Mouse (Mus musculus) midbrain, postnatal 0 days (tissue): ENCODE results near the gene Ahcyl1. TPM values are rescaled to one million over a fixed set of nuclear protein-coding genes. Genes with fewer than 3 reads are reported as not detected.

Source experiments
- ATAC-seq: fragments of 200-750 bp; cut with Nextera tagmentation; 2 replicates; pipeline ENCODE4 v1.8.0; 2017; ENCODE audit warnings: moderate number of reproducible peaks, mild to moderate bottlenecking, moderate TSS enrichment, moderate library complexity; ENCODE audit not compliant: low FRiP score
- DNase-seq: peaks from one replicate; pipeline ENCODE4 v3.0.0-alpha.2; 2015; ENCODE audit warnings: low spot score
- H3K27ac ChIP-seq: fragments of 300-500 bp; sonication (generic); 2 replicates; pipeline ENCODE4 v1.5.1; 2014; ENCODE audit warnings: low read depth, mild to moderate bottlenecking, low read length, mixed read lengths
- H3K27me3 ChIP-seq: fragments of 300-500 bp; sonication (generic); 2 replicates; pipeline ENCODE4 v1.6.1; 2014; ENCODE audit warnings: low read length, control low read depth, mixed read lengths; ENCODE audit not compliant: insufficient read depth
- H3K36me3 ChIP-seq: fragments of 300-500 bp; sonication (generic); 2 replicates; pipeline ENCODE4 v1.6.1; 2014; ENCODE audit warnings: low read length, control low read depth, mixed read lengths; ENCODE audit not compliant: insufficient read depth
- H3K4me1 ChIP-seq: fragments of 300-500 bp; sonication (generic); 2 replicates; pipeline ENCODE4 v1.6.1; 2014; ENCODE audit warnings: mild to moderate bottlenecking, control low read depth, antibody characterized with exemption, low read length, mixed read lengths; ENCODE audit not compliant: insufficient read depth
- H3K4me2 ChIP-seq: fragments of 300-500 bp; sonication (generic); 2 replicates; pipeline ENCODE4 v1.6.1; 2014; ENCODE audit warnings: low read depth, mild to moderate bottlenecking, low read length, mixed read lengths; ENCODE audit not compliant: poor library complexity, severe bottlenecking
- H3K4me3 ChIP-seq: fragments of 300-500 bp; sonication (generic); 2 replicates; pipeline ENCODE4 v1.5.1; 2014; ENCODE audit warnings: low read depth, mild to moderate bottlenecking, low read length, moderate library complexity
- H3K9ac ChIP-seq: fragments of 300-500 bp; sonication (generic); replicated peaks from 2 replicates; pipeline ENCODE4 v1.6.1; 2014; ENCODE audit warnings: mild to moderate bottlenecking, low read length, moderate library complexity, mixed read lengths; ENCODE audit not compliant: poor library complexity, severe bottlenecking
- H3K9me3 ChIP-seq: fragments of 300-500 bp; sonication (generic); 2 replicates; pipeline ENCODE4 v1.6.1; 2016; ENCODE audit warnings: low read length, control low read depth
- CTCF ChIP-seq: IDR thresholded peaks from 2 replicates; pipeline ENCODE4 v1.5.1; 2016; ENCODE audit warnings: antibody characterized with exemption, mild to moderate bottlenecking
- WGBS: fragments of 180-500 bp; shearing (Covaris S2); extraction: QIAGEN DNeasy Blood & Tissue Kit; methylation state at CpG from one replicate; pipeline ENCODE4 v1.1.7; 2014; 5-methylcytosine and 5-hydroxymethylcytosine counted together
- polyA plus RNA-seq: library from polyadenylated mRNA; unstranded; fragments of >200 nt; fragmentation: Nextera tagmentation; extraction: Ambion mirVana; gene quantifications from 2 replicates; pipeline ENCODE4 v1.2.1, GENCODE M21; 2015
- total RNA-seq: library from RNA; depleted of rRNA; stranded (reverse); fragments of >200 nt; gene quantifications from 2 replicates; pipeline ENCODE4 v1.2.3, GENCODE M21; 2014

Gene Ahcyl1
- total and polyA plus RNA-seq, 2 experiments from 2014 or later = 65.9 to 111 TPM

DNA sequence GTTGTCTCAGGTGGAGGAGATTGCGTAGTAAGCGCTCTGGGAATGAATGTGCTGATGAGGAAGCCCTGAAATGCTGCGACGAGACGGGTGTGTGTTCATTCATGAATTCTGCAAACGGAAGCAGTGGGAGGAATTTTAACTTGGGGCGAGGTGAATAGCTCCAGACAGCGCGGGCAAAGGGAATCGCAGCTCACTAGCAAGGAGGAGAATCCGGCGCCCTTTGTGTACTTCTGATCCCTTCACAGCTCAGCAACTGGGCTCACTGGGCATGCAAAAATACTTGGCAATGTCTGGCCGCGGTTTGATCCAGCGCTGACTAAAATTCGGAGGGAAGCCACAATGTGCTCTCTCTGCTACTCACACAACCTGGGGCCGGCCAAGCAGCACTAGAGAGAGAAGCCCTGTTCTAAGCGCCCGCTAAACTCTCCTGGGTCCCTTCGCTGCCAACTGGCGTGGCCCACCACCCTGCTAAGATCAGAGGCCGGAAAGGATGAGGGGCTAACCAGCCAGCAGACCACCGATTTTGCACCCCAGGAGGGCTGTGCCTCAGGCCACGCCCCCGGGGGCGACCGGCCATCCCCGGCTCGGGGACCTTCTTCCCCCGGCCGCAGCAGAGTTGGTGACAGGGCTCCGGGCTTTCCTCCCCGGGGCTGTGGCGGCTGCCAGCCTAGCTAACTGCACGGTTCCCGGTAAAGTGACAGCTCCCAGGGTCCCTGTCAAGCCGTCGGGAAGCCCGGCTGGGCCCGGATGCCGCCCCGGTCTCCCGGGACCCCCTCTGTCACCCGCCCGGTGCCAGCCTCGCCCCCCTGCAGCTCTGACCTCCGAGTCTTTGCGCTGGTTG, 65.5 kb downstream of the Ahcyl1 start, which contains the start of gene Gm10961:
Gene Gm10961, plus strand, starts transcription at position 641 of the 841 bp plus-strand sequence.
- peak; percentile 60 for DNase-seq
- Histone ChIP-seq H3K27me3 (no peaks in the 10 kb centered on the region), H3K4me1 (peaks cover 7% of the 10 kb centered on the region), H3K27ac (peak within 1 kb of the TSS; percentile 98), H3K36me3 (peaks cover 25% of the 10 kb centered on the region), H3K9me3 (no peaks in the 10 kb centered on the region), H3K4me3 (peak within 1 kb of the TSS; percentile 86), H3K4me2 (peak within 1 kb of the TSS; percentile 73), H3K9ac (peak within 1 kb of the TSS; percentile 91)
- under 1% methylated on average over 46 of the region's 48 CpGs for WGBS
- peak; percentile 79 for ATAC-seq
- TF ChIP-seq CTCF = no peak

DNA sequence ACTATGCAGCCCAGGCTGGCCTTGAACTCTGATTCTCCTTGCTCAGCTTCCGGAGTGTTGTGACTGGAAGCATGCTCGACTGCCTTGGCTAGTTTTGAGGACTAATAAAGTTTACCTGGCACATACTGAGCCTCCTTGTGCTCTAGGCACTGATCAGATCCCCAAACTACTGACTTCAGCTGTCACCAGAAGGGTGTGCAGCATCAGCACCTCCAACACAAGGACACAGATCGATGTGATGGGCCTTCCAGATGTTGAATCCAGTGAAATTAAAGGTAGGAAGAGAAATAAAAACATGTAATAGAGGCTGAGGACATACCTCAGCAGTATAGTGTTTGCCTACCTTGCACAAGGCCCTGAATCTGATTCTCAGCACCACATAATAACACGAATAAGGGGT, 66.9 kb downstream of the Ahcyl1 start:
- H3K4me1 ChIP-seq = peaks cover 7% of the 10 kb centered on the region
- H3K36me3 ChIP-seq = peaks cover 40% of the 10 kb centered on the region
- H3K9ac ChIP-seq = no peak overlapping the region
- WGBS = 95% methylated on average over 4 of the region's 4 CpGs
- TF ChIP-seq CTCF = no peak
- DNase-seq (no peak), ATAC-seq (no peak)
- H3K27ac ChIP-seq = no peak overlapping the region
- no peaks in the 10 kb centered on the region for H3K27me3 ChIP-seq
- no peak overlapping the region for H3K4me2 ChIP-seq
- no peak overlapping the region for H3K4me3 ChIP-seq
- no peaks in the 10 kb centered on the region for H3K9me3 ChIP-seq

DNA sequence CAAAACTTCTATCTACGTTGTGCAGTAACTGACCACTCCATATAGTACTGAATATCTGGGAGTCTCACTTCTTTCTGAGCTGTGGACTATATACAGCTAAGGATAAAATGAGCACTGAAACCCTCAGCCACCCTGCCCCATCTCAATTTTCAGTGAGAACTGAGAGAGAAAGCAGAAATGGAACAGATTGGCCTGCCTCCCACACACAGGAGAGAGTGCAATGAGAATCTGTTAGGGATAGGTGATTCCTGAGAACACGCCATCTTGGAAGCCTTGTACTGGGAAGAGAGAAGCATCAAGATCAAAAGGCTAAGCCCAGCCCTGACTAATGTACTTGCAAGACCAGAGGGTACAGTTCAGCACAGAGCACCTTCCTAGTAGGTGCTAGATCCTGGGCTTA, 67.8 kb downstream of the Ahcyl1 start:
- Histone ChIP-seq H3K27me3 (no peaks in the 10 kb centered on the region), H3K9me3 (no peaks in the 10 kb centered on the region), H3K4me2 (no peak overlapping the region), H3K27ac (no peak overlapping the region), H3K4me1 (peaks cover 7% of the 10 kb centered on the region), H3K36me3 (peaks cover 48% of the 10 kb centered on the region), H3K4me3 (no peak overlapping the region), H3K9ac (no peak overlapping the region)
- no peak for DNase-seq
- 92% methylated on average over 2 of the region's 2 CpGs for WGBS
- TF ChIP-seq CTCF = no peak
- ATAC-seq = no peak

GRCm38 (mm10) chr3:107627641-107628040, 68.7 kb downstream of the Ahcyl1 start:
- Histone ChIP-seq H3K36me3 (peaks cover 57% of the 10 kb centered on the region), H3K4me1 (peaks cover 7% of the 10 kb centered on the region), H3K9ac (no peak overlapping the region), H3K27ac (no peak overlapping the region), H3K4me3 (no peak overlapping the region), H3K9me3 (no peaks in the 10 kb centered on the region), H3K27me3 (no peaks in the 10 kb centered on the region), H3K4me2 (no peak overlapping the region)
- ATAC-seq (no peak), DNase-seq (no peak)
- WGBS = 88% methylated on average over 7 of the region's 7 CpGs
- no peak for TF ChIP-seq CTCF

DNA sequence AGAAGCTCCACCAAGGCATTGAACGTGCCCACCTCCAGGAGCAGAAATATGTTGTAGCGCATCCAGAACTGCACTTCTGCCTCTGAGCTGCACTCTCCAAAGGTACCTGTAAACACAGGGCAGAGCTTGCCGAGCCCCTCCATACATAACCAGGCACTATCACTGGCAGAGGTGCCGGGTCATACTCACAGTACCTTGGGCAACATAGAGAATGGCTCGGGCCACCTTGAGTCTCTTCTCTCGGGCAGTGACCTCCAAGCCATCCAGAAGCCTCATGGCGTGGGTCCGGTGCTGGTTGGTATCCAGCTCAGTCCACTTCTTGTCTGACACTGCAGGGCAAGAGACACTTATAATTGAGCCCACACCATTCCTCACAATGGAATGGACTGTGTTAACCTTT, 69.6 kb downstream of the Ahcyl1 start:
- no peak for ATAC-seq
- Histone ChIP-seq H3K36me3 (peaks cover 66% of the 10 kb centered on the region), H3K4me2 (no peak overlapping the region), H3K4me3 (no peak overlapping the region), H3K9me3 (no peaks in the 10 kb centered on the region), H3K27ac (no peak overlapping the region), H3K4me1 (peaks cover 7% of the 10 kb centered on the region), H3K9ac (no peak overlapping the region), H3K27me3 (no peaks in the 10 kb centered on the region)
- no peak for DNase-seq
- WGBS = 97% methylated on average over 8 of the region's 8 CpGs
- TF ChIP-seq CTCF = no peak

DNA sequence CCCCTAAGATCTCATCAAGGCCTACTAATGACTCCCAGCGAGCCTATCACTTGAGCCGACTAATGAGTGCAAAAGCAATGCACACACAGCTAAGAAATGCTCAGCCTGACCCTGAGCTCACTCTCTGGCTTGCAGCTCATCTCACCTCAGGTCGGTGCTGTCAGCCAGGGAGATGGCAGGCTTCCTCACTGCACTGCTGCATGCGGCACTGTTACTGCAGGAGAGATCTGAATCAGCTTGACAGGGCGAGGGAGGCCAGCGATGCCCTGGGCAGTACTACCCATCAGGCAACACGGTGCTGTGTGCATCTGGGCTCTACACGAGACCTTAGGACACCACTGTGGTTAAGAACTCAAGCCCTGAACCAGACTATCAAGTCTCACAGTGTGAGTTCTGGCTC, 70.8 kb downstream of the Ahcyl1 start:
- H3K9me3 ChIP-seq = no peaks in the 10 kb centered on the region
- 88% methylated on average over 8 of the region's 8 CpGs for WGBS
- H3K4me3 ChIP-seq = no peak overlapping the region
- TF ChIP-seq CTCF = no peak
- peaks cover 7% of the 10 kb centered on the region for H3K4me1 ChIP-seq
- H3K36me3 ChIP-seq = peaks cover 77% of the 10 kb centered on the region
- H3K27ac ChIP-seq = no peak overlapping the region
- DNase-seq (no peak), ATAC-seq (no peak)
- no peak overlapping the region for H3K4me2 ChIP-seq
- H3K27me3 ChIP-seq = no peaks in the 10 kb centered on the region
- no peak overlapping the region for H3K9ac ChIP-seq
